Mouse (Mus musculus) heart, embryonic 14.5 days (tissue): ENCODE results near the gene Cacna2d1. TPM values are rescaled to one million over a fixed set of nuclear protein-coding genes. Genes with fewer than 3 reads are reported as not detected.

ENCODE experiments used
- ATAC-seq: fragments of 200-750 bp; cut with Nextera tagmentation; 2 replicates; pipeline ENCODE4 v1.8.0; 2017; ENCODE audit warnings: low read depth, moderate TSS enrichment; ENCODE audit not compliant: insufficient number of reproducible peaks, insufficient read depth, low FRiP score
- H3K27ac ChIP-seq, 2 experiments: fragments of 200-500 bp in 1 of 2; fragments of 300-500 bp in 1 of 2; sonication (generic) in 1 of 2; replicated peaks in 1 of 2; 2 replicates each; pipeline ENCODE4 v1.5.1; 2012 to 2014; ENCODE audit warnings: low read depth in 2 of 2, low read length in 2 of 2, control low read depth in 1 of 2, mild to moderate bottlenecking in 1 of 2, mixed read lengths in 1 of 2; ENCODE audit not compliant: control insufficient read depth in 1 of 2, insufficient read depth in 1 of 2
- H3K27me3 ChIP-seq: fragments of 300-500 bp; sonication (generic); 2 replicates; pipeline ENCODE4 v1.6.1; 2014; ENCODE audit warnings: mild to moderate bottlenecking, low read length, control low read depth; ENCODE audit not compliant: control insufficient read depth, insufficient read depth
- H3K36me3 ChIP-seq: fragments of 300-500 bp; sonication (generic); 2 replicates; pipeline ENCODE4 v1.6.1; 2014; ENCODE audit warnings: mild to moderate bottlenecking, control low read depth, low read length, mixed read lengths; ENCODE audit not compliant: control insufficient read depth, insufficient read depth
- H3K4me1 ChIP-seq, 2 experiments: fragments of 200-500 bp in 1 of 2; fragments of 300-500 bp in 1 of 2; sonication (generic) in 1 of 2; 2 replicates each; pipeline ENCODE4 v1.6.1; 2012 to 2014; ENCODE audit warnings: low read length in 2 of 2, control low read depth in 1 of 2, mixed read lengths in 1 of 2; ENCODE audit not compliant: control insufficient read depth in 2 of 2, insufficient read depth in 2 of 2
- H3K4me2 ChIP-seq: fragments of 300-500 bp; sonication (generic); 2 replicates; pipeline ENCODE4 v1.6.1; 2014; ENCODE audit warnings: mild to moderate bottlenecking, low read length
- H3K4me3 ChIP-seq, 2 experiments: fragments of 200-500 bp in 1 of 2; fragments of 300-500 bp in 1 of 2; sonication (generic) in 1 of 2; 2 replicates each; pipeline ENCODE4 v1.5.1; 2012 to 2014; ENCODE audit warnings: low read length in 2 of 2, mild to moderate bottlenecking in 2 of 2, control low read depth in 1 of 2, low read depth in 1 of 2, moderate library complexity in 1 of 2; ENCODE audit not compliant: control insufficient read depth in 1 of 2, insufficient read depth in 1 of 2
- H3K9ac ChIP-seq: fragments of 300-500 bp; sonication (generic); 2 replicates; pipeline ENCODE4 v1.6.1; 2014; ENCODE audit warnings: mild to moderate bottlenecking, low read length
- H3K9me3 ChIP-seq: fragments of 300-500 bp; sonication (generic); 2 replicates; pipeline ENCODE4 v1.6.1; 2016; ENCODE audit warnings: low read length, control low read depth; ENCODE audit not compliant: control insufficient read depth
- WGBS: fragments of 180-500 bp; shearing (Covaris S2); extraction: QIAGEN DNeasy Blood & Tissue Kit; methylation state at CpG from one replicate; pipeline ENCODE4 v1.1.7; 2014; 5-methylcytosine and 5-hydroxymethylcytosine counted together
- polyA plus RNA-seq: library from polyadenylated mRNA; unstranded; fragments of >200 nt; fragmentation: Nextera tagmentation; extraction: Ambion mirVana; gene quantifications from 2 replicates; pipeline ENCODE4 v1.2.1, GENCODE M21; 2014

Gene Cacna2d1
- polyA plus RNA-seq, 1 experiment from 2014 or later, result 27.0 TPM

GRCm38 (mm10) chr5:15933581-15934375, 713 bp upstream of the Cacna2d1 start:
- Histone ChIP-seq H3K27me3 (no peaks in the 10 kb centered on the region), H3K4me1 (peaks cover 0 to 6% of the 10 kb centered on the region in 2 experiments; a peak in 3 of 4 replicates), H3K9me3 (no peaks in the 10 kb centered on the region), H3K4me3 (peak overlapping the region; percentile 83 to 84), H3K27ac (peak overlapping the region; percentile 83 to 96), H3K36me3 (no peaks in the 10 kb centered on the region), H3K4me2 (peak overlapping the region; percentile 84), H3K9ac (peak overlapping the region; percentile 92)
- WGBS, result 8% methylated on average over 17 of the region's 17 CpGs
- peak; percentile 13; the same call in 1 of the 2 replicates for ATAC-seq

GRCm38 (mm10) chr5:15935234-15935728, 790 bp downstream of the Cacna2d1 start:
- H3K36me3 ChIP-seq, result no peaks in the 10 kb centered on the region
- peak overlapping the region; percentile 88 to 96 for H3K27ac ChIP-seq
- peak overlapping the region; percentile 84 for H3K4me2 ChIP-seq
- H3K4me3 ChIP-seq, result peak overlapping the region; percentile 83 to 84
- H3K4me1 ChIP-seq, result peaks cover 0 to 6% of the 10 kb centered on the region in 2 experiments; a peak in 3 of 4 replicates
- ATAC-seq, result no peak; the same call in 1 of the 2 replicates
- no peaks in the 10 kb centered on the region for H3K27me3 ChIP-seq
- H3K9ac ChIP-seq, result peak overlapping the region; percentile 92
- WGBS, result under 1% methylated on average over 27 of the region's 27 CpGs
- no peaks in the 10 kb centered on the region for H3K9me3 ChIP-seq

- Histone ChIP-seq H3K9me3 (no peaks in the 10 kb centered on the region), H3K27me3 (no peaks in the 10 kb centered on the region), H3K4me2 (peak overlapping the region; percentile 84), H3K4me1 (peaks cover 2 to 6% of the 10 kb centered on the region in 2 experiments; a peak in 3 of 4 replicates), H3K9ac (peak overlapping the region; percentile 92), H3K27ac (peak overlapping the region; percentile 88 to 96; a peak in 2 of 4 replicates), H3K36me3 (no peaks in the 10 kb centered on the region), H3K4me3 (peak overlapping the region; percentile 83 to 84)
- no peak for ATAC-seq
- 29% methylated on average over 14 of the region's 14 CpGs for WGBS
Observed at GRCm38 (mm10) chr5:15935831-15936710, 1.6 kb downstream of the Cacna2d1 start.

GRCm38 (mm10) chr5:15941191-15941725, 6.8 kb downstream of the Cacna2d1 start:
- no peak overlapping the region for H3K4me2 ChIP-seq
- WGBS, result 58% methylated on average over 6 of the region's 6 CpGs

GRCm38 (mm10) chr5:15942051-15942450, 7.6 kb downstream of the Cacna2d1 start:
- Histone ChIP-seq H3K27ac (no peak overlapping the region), H3K9ac (no peak overlapping the region), H3K4me1 (peaks cover 2 to 8% of the 10 kb centered on the region in 2 experiments; a peak in 1 of 4 replicates), H3K4me3 (no peak overlapping the region), H3K27me3 (no peaks in the 10 kb centered on the region), H3K36me3 (0 out of 2 replicates have a peak, but pooled peaks cover 8% of the 10 kb centered on the region), H3K9me3 (no peaks in the 10 kb centered on the region), H3K4me2 (no peak overlapping the region)
- ATAC-seq, result no peak
- WGBS, result 76% methylated on average over 4 of the region's 4 CpGs

More at GRCm38 (mm10) chr5:15941191-15941725, 6.8 kb downstream of the Cacna2d1 start:
- no peak for ATAC-seq
- no peak overlapping the region for H3K9ac ChIP-seq
- no peaks in the 10 kb centered on the region for H3K27me3 ChIP-seq
- 0 out of 2 replicates have a peak, but pooled peaks cover 8% of the 10 kb centered on the region for H3K36me3 ChIP-seq
- peaks cover 2 to 8% of the 10 kb centered on the region in 2 experiments; a peak in 1 of 4 replicates for H3K4me1 ChIP-seq
- no peak overlapping the region for H3K27ac ChIP-seq
- no peak overlapping the region for H3K4me3 ChIP-seq
- H3K9me3 ChIP-seq, result no peaks in the 10 kb centered on the region

- 93% methylated on average over 6 of the region's 6 CpGs for WGBS
- Histone ChIP-seq H3K4me3 (no peak overlapping the region), H3K27ac (no peak overlapping the region), H3K9ac (no peak overlapping the region), H3K36me3 (0 out of 2 replicates have a peak, but pooled peaks cover 6% of the 10 kb centered on the region), H3K9me3 (no peaks in the 10 kb centered on the region), H3K27me3 (no peaks in the 10 kb centered on the region), H3K4me1 (peaks cover 0 to 2% of the 10 kb centered on the region in 2 experiments; a peak in 1 of 4 replicates), H3K4me2 (no peak overlapping the region)
- ATAC-seq, result no peak
Observed at GRCm38 (mm10) chr5:15948290-15949037, 14.0 kb downstream of the Cacna2d1 start.
